Mouse (Mus musculus) megakaryocyte-erythroid progenitor cell, adult 5-6 weeks (primary cell): ENCODE measurements around the gene Trub1. TPM values are rescaled to one million over a fixed set of nuclear protein-coding genes. Genes with fewer than 3 reads are reported as not detected.

Experiments used
- ATAC-seq: replicated peaks from 2 replicates; pipeline ENCODE4 v1.8.0; 2016; ENCODE audit warnings: mild to moderate bottlenecking, inconsistent platforms; ENCODE audit not compliant: severe bottlenecking, poor library complexity, low FRiP score, low TSS enrichment
- total RNA-seq, 2 experiments: library from RNA; stranded (forward) in 1 of 2; stranded (reverse) in 1 of 2; fragments of 200-1000, 215-1000 nt in 1 of 2; fragments of >200 nt in 1 of 2; fragmentation: Nextera tagmentation in 1 of 2; gene quantifications; 2 replicates each; pipeline ENCODE4 v1.2.3; 2014 to 2017

The Trub1 gene
- total RNA-seq, 2 experiments from 2014 or later = 21.1 to 41.8 TPM

DNA sequence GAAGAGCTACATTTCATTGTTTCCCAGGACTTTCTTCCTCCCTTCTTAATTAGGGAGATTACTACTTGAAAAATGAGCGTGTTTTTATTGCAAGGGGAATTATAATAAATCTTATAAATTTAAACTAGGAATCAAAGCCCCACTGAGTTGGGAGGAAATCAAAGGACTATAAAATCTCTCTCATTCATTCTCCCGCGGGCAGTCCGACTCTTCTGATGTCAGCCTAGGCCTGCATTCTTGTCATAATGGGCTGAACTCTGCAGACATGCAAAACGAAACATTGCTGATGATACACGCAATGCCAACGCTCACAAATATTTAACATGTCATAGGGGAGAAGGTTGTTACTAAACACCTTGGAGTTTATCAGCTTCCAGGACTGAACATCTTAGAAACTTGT lies 15.7 kb upstream of the Trub1 start:
- ATAC-seq = no peak

DNA sequence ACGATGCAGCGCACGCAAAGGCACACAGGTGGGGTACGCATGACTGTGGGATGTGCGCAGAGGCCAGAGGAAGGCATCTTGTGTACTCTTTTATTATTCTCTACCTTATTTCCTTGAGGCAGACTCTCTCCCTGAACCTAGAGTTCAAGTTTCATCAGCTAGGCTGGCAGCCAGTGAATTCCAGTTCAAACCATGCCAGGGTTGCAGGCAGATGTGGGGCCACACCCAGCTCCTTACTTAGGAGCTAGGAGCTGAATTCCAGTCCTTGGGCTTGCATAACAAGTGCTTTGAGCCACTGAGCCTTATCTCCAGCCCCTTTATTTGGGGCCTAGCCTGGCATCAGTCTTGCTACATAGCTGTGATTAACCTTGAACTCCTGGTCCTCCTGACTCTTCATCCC lies 13.4 kb upstream of the Trub1 start:
- no peak for ATAC-seq

DNA sequence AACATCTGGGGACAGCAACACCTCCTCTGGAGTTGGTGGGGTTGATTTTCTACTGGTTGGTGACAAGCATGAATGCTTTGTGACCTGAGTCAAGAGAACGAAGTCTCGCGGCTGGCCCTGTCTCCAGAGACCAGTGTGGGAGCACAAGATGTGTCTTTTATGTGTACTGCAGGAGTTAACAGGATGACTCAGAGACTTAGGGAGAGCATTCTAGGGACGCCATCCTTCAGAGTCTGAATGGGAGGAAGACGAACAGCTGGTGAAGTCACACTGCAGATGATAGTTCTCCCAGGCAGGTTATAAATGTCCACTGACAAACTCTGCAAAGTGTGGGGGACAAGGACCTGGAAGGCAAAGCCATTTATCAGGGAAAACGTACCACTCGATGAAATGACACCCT lies 11.2 kb upstream of the Trub1 start:
- no peak for ATAC-seq

DNA sequence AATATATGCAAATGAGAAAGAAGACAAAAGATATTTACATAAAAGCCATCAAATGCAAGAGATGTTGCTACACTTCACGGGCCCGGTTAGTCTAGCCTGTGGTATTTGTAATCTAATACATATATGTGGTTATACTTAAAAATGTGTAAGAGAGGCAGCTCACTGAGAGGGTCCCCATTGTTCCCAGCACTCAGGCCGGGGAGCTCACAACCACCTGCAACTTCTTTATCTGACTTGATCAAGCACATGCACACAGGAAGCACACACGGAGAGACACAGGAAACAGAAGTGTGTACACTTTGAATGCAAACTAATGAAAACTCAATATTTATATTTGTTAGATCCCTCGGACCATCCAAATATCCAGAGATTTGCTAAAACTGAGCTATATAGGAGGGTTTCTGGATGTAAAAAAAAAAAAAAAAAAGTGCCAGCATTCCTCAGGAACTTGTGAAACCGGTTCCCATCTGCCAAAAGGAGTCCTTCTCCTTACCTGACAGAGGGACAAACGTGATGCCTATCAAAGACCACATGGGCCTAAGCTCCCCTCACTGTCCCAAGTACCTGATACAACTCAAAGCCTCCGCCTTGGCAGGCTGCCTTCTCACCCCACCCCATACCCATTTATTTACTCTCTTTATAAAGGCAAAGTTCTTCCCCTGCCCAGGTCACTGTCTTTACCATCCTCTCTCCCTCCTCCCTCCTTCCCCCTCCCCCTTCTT lies 9.6 kb upstream of the Trub1 start:
- ATAC-seq = no peak

DNA sequence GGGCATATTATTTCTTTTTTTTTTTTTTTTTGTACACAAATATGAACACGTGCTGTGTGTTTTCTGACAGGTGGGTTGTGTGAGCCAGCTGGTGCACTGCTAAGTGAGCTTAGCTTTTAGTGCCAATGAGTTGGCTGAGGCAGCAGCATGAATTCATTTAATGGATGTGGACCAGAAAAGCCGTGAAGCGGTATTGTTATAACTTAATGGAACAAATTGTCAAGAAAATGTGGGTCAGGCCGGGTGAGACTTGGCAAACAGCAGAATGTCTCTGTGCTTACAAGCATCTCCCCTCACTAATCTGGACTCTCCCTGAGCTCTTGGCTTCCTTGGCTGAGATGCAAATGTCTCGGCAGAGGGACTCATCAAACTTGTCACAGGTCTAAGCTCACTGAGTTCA lies 7.7 kb upstream of the Trub1 start:
- ATAC-seq = no peak

DNA sequence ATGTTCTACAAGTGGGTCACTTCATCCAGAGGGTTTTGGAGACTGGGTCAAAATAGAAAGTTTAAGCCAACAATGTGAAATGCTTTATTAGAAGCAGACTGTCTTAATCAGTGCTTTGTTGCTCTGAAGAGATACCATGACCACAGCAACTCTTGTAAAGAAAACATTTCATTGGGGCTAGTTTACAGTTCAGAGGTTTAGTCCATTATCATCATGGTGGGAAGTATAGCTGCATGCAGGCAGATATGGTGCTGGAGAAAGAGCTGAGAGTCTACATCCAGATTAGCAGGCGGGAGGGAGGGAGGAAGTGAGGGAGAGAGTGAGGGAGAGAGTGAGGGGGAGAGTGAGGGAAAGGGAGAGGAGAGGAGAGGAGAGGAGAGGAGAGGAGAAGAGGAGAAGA lies 1.9 kb upstream of the Trub1 start:
- no peak for ATAC-seq

DNA sequence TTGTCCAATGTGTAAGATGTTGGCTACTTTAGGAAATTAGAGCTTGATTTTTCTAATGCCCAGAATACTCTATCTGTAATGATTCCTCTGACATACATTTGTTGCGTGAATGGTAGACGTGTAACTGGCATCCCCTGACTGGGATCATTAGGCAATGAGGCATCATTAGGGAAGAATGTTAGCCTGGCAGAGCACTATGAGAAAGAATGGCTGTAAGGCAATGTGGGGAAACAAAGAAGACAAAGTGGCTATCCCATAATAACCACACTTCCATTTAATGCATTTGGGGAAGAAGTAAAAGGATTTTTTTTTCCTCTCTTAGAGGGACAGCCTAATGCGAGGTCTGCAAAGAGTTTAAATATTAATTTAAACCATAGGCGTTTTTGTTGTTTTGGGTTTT lies 950 bp upstream of the Trub1 start:
- no peak for ATAC-seq

DNA sequence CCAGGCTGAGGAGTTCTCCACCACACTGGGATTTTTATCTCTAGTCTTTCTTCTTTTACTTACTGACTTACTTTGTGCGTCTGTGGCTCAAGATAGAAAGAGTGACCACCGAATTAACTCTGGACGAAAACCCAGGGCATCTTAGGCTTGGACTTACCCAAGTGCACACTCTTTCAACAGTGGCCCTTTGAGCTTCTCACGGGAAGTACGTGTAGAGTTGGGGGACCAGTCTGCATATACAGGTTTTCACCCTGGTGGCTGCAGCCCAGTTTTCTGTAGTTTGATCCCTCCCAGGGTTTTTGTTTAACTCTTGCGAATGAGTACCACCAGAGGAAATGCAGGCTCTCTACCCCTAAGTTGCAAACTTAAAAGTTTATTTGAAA lies 497 bp downstream of the Trub1 start:
- peak; percentile 31 for ATAC-seq

DNA sequence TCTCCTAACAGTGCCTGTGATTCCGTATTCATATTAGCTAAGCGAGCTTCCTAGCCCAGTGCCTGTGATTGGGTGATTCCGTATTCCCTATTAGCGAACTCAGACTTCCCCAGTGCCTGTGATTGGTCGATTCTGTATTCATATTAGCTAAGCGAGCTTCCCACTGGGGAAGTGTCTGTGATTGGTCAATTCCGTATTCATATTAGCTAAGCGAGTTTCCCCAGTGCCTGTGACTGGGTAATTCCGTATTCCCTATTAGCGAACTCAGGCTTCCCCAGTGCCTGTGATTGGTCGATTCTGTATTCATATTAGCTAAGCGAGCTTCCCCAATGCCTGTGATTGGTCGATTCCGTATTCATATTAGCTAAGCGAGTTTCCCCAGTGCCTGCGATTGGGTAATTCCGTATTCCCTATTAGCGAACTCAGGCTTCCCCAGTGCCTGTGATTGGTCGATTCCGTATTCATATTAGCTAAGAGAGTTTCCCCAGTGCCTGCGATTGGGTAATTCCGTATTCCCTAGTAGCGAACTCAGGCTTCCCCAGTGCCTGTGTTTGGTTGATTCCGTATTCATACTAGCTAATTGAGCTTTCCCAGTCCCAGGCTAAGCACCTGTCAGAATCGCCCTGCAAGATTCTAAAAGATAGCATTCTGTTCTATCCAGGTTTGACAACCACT lies 2.7 kb downstream of the Trub1 start:
- no peak for ATAC-seq

DNA sequence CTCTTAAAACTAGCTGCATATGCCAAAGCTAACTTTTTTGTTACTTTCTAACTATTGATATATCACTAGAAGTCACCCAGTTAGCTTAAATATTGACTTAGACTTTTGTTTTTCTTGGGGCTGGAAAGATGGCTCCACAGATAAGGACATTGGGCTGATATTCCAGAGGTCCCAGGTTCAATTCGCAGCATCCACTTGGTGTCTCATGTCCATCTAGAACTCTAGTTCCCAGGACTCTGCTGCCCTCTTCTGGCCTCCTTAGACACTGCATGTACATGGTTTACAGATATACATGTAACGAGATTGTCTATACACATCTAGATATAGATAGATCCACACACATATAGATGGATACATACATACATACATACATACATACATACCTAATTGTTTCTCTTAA lies 4.4 kb downstream of the Trub1 start:
- ATAC-seq = peak; percentile 64

DNA sequence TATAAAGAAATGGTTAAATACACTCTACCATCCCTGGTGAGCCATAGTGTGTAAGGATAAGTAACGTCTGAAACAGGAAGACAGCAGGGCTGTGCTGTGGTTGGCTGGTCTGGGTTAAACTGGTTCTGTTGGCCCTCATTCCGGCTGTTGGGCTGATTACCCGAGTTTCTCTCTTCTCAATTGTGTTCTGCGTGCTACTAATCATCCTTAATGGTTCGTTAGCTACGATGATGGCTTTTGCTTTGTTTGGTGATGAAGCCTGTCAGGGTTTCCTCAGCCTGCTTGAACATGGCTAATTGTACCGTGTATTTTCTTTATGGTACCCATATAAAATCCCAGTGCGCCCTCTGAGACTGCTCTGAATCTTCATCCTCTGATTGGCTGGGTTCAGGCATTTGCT lies 11.0 kb downstream of the Trub1 start:
- ATAC-seq = no peak

DNA sequence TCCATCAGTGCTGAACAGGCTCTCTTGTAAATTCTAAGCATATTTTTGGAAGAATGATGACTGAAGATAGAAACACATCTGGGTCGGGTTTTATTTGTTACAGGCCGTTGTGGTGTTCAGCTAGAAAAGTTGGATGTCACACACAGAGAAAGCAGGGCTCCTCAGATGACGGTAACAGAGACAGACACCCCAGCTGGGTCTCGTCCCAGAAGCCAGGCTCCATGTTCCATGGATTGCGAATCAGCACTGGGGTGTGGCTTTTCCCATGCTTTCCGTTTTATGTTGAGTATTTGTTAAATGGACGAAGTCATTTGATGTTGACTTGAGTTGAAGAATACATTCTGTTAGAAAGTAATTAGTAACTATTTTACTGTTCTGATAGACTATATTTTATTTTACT lies 13.0 kb downstream of the Trub1 start:
- no peak for ATAC-seq

DNA sequence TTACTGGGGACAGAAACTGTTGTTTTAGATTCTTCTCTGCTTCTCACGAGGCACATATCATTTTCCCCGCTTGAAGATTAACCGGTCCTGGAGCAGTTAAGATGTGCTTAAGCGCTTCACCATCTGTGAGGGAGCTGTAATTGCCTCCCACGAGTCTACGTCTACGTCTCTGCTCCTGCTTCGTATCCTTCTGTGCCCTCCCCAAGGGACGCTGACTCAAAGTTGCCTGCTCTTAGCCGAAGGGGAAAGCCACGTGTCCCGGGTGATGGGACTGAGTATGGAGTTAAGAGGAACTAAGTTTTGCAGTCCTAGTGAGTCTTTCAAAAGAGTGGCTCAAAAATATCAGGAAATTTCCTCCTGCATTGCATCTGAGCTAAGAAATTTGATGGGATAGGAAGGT lies 18.3 kb downstream of the Trub1 start:
- no peak for ATAC-seq

DNA sequence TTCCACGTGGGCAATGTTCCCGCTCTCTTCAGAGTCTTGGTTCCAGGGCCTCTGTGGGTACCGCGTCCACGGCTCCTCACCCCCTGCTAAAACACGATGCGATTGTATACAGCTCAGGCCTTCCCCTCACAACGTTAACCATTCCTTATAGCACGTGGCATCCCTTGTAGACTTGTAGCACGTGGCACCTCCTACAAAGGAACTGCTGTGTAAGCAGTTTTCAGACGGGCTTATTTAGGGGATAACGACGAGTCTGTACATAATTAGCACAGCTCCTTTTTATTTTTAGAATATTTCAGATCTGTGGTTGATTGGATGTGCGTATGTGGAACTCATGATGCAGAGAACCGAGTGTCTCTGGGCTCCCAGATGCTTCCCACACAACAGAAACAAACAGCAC lies 19.5 kb downstream of the Trub1 start:
- ATAC-seq = no peak

DNA sequence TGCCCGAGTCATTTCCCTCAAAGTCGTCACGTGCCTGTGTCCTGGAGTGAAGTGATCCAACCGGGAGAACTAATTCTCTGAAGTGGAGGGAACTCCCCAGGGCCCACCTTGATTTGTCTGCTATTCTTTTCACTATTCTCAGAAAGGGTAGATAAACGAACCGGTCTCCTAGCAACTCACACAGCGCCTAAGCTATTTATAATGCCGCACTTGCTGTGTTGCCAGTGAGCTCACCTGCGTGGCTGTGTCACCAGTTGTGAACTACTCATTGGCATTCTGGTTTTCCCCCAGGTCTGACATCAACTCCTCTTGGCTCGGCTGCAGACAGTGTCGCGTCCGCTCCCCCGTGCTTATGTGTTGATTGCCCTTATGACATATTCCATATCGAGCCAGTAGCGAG lies 20.6 kb downstream of the Trub1 start:
- no peak for ATAC-seq

DNA sequence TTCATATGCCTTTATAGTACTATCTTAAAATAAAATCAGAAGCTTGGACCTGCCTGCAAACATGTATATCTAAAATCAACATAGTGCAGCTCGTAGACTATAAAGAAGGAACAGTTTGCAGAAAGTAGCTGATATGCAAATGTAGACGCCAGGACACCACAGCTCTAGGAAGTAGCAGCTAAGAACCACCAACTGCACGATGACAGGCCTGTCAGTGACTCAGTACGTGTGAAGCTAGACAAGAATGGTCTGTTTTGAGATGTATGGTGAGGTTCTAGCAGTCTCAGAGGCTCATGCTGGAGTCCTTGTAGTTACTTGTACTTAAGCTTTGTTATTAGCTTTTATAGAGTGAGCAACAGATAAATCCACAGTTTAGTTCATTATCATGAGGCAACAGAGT lies 22.6 kb downstream of the Trub1 start:
- ATAC-seq = peak; percentile 38; the same call in 1 of the 2 replicates

DNA sequence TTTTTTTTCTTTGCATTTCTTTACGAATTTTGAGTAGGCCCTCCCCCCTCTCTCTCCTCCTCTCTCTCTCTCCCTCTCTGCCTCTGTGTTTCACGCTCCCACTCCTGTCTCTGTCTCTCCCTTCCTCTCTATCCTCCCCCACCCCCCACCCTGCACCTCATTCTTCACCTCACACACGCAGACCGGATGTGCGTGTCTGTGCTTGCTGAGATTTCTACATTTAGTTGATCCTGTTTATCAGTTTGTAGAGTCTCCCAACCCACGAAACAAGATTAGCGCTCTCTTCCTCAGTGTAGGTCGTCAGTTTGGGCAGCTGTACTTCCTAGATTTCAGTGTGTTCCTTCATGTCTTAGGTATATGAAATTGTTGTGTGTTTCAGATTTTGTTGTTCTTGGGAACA lies 24.6 kb downstream of the Trub1 start:
- no peak for ATAC-seq

DNA sequence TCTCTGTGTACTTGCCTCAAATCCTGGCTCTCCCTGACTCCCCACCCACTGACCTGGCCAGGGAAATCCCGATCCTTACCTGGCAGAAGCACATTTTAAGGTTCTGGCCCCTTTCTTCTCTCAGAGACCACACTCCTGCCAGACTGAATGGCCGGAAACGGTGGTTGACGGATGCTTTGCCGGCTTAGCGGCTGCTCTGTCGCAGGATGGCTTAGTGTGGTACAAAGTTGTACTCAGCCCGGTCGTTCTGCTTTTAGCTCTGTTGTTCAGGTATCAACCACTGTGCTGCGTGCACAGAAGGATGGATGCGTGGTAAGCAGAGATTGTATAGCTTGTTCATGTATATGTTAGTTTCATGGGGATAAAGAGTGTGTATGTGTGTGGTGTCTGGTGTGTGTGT lies 25.3 kb downstream of the Trub1 start:
- no peak for ATAC-seq

DNA sequence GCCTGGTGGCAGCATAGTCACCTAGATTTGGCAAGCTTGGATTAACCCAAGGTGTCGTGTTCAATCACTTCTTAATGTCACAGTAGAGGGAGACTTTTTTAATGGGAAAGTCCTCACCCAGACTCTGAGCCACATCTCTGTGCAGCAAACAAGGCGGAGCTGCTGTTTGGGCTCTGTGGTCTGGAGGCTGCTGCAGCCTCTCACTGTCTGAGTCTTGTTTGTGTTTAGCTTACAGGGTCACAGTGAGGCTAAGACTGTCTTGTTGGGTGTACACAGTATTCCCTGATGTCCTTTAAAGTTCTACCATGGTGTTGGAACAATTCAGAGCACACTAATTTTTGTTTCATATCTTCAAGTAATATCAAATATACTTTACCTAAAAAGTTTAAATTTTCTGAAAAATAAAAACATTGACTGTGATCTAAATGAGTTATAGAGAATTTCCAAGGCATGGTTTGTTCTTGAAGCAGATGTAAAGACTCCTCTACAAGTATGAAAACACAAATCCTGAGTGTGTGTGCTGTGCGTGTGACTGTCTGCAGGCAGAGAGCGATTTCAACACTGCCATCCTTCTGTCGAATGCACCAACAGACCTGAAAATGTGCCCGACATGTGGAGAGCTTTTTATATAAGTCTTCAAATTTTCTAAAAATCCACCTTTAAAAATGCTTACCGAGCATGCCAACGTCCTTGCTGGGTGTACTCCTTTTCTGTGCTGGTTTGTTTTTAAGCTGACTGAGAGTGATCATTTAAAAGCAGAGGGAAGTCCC lies 27.4 kb downstream of the Trub1 start:
- no peak for ATAC-seq

DNA sequence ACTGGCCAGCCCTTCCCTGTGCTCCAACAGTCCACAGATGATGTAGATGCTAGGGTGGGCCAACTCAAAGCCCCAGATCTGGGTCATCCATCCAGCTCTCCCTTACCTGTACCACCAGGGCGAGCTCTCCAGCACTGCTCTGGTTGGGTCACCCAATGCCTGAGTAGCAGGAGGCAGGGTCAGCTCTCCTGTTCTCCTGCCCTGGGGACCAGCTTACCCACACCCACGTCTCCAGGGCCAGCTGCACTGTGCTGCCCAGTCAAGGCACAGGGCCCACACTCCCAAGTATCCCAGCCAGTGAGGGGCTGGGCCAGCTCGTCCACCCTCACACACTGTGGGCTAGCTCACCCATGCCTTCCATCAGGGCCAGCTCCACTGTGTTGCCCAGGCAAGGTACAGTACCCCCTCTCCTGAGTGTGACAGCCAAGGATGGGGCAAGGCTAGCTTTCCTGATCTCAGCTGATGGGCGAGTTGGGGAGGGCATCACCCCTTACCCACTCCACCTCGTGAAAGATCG lies 29.1 kb downstream of the Trub1 start:
- ATAC-seq = no peak

DNA sequence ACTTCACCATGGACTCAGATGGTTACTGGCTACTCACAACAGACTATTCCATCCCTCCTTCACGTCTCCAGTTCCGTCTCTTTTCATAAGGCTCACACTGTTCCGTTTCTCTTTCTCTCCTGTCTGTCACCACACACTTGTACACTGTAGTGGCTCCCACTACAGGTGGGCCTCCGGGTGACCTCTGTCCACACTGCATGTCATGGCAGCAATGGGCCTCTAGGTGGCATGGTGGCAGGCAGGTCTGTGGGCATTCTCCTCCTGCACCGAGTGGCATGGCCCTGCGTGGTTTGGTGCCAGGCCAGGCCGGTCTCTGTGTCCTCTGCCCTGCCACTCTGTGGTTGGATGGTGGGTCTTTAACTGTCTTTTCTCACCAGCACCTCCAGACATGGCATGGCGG lies 30.1 kb downstream of the Trub1 start:
- ATAC-seq = peak; percentile 95
